Mouse (Mus musculus): ENCODE measurements around the gene B3gntl1.

DNA sequence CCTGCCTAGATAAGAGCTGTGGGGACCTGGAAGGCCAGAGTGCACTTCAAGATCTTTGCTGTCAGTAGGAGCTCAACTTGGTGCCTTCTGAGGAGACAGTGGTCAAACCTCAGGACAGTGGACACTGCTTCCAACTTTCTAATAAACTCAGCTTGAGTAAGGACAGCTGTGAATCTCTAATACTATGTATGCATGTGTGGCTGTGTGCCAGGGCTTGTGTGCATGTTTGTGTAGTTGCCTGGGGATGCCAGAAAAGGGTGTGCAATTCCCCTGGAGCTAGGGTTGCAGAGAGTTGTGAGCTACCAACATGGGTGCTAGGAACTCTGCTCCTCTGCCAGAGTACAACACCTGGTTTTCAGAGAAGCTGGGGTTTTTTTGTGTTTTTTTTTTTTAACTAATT is 62.0 kb downstream of the B3gntl1 start:
- TF ChIP-seq POLR2A (IDR thresholded peaks at IDR 0.05; ENCODE audit: insufficient read depth, low read length) = no peak
- no peak for TF ChIP-seq CTCF (IDR thresholded peaks at IDR 0.05; ENCODE audit: low read depth, low read length)
- TF ChIP-seq EP300 (IDR thresholded peaks at IDR 0.05; ENCODE audit: insufficient read depth, low read depth, low read length) = no peak

Measured in ES-Bruce4 (cell line).